16 mouse cellular contexts compared by ENCODE assay signal in genomic region chr16:89940696-89941095, GRCm38 (mm10).
A peak's percentile ranks its signal among the peaks of the same experiment; 100 is the strongest.
DNase-seq lines count a peak whose midpoint lies in the region; ATAC-seq and TF ChIP-seq lines count a peak whose summit lies in the region.
"Had no signal": no experiment of that assay in that cellular context is flagged by ENCODE, and none has a peak within 500 bp of the region (broad histone marks: within the 10 kb centered on the region; RNA-seq: fewer than 3 reads in every experiment).

No protein-coding gene starts in this region.

- CTCF ChIA-PET in Patski (lab: Charles Lee): no interaction called here

- no peak for TF ChIP-seq POLR2A in thymus, adult 2 months (IDR thresholded peaks at IDR 0.05; ENCODE audit: control insufficient read depth, extremely low read depth, insufficient read depth, low read length, poor library complexity)
- TF ChIP-seq POLR2A in olfactory bulb, adult 2 months (IDR thresholded peaks at IDR 0.05; ENCODE audit: insufficient read depth, low read depth, low read length): no peak

- TF ChIP-seq CTCF in layer of hippocampus, adult 2 months (conservative IDR thresholded peaks at IDR 0.05): peak; percentile 60
- 0 out of 2 replicates have a peak, but pooled peaks have one; percentile 33 for TF ChIP-seq CTCF in thymus, adult 2 months (IDR thresholded peaks at IDR 0.05; ENCODE audit: borderline replicate concordance, control insufficient read depth, extremely low read depth, insufficient read depth, low read length, poor library complexity)
- peak; percentile 24 for TF ChIP-seq CTCF in Patski (IDR thresholded peaks at IDR 0.05)
- peak; percentile 30; the same call in 1 of the 2 replicates for TF ChIP-seq CTCF in olfactory bulb, adult 2 months (IDR thresholded peaks at IDR 0.05; ENCODE audit: insufficient read depth, low read depth, low read length)

- H3K4me1 ChIP-seq in thymus, adult 2 months (replicated peaks; ENCODE audit: control insufficient read depth, insufficient read depth, low read length): peaks cover 12% of the 10 kb centered on the region
- peaks cover 18% of the 10 kb centered on the region for H3K4me1 ChIP-seq in olfactory bulb, adult 2 months (ENCODE audit: control insufficient read depth, insufficient read depth, low read length)

- DNase-seq in layer of hippocampus, adult 2 months (ENCODE audit: low spot score in 2 of 2): no peak
- no peak for DNase-seq in layer of hippocampus, postnatal 14 days (ENCODE audit: low spot score in 2 of 2)
- no peak for DNase-seq in thymus, adult 2 months
- no peak for DNase-seq in thymus, adult 18-20 months
- DNase-seq in Patski (ENCODE audit: low read depth, low spot score) (no peak), adipocyte (ENCODE audit: low spot score) (no peak)
- DNase-seq: cerebellum, adult 8-10 months; embryo, embryonic 11 days; gastrocnemius, postnatal 36 days; kidney, adult 18-20 months; liver, embryonic 13.5 days; right cerebral cortex, adult 18-20 months had no signal

- ATAC-seq in Patski: no peak
- ATAC-seq: forebrain, embryonic 16.5 days had no signal

- POLR2A ChIA-PET in Patski (lab: Charles Lee): no interaction called here

- H3K27ac ChIP-seq in layer of hippocampus, adult 2 months: no peak overlapping the region
- no peak overlapping the region for H3K27ac ChIP-seq in thymus, adult 2 months (ENCODE audit: control insufficient read depth, insufficient read depth, low read length)
- no peak overlapping the region for H3K27ac ChIP-seq in olfactory bulb, adult 2 months (ENCODE audit: insufficient read depth, low read depth, low read length)
- H3K27ac ChIP-seq: liver, embryonic 13.5 days; macrophage; neural tube, embryonic 15.5 days had no signal

- no peaks in the 10 kb centered on the region for H3K36me3 ChIP-seq in thymus, adult 2 months (ENCODE audit: control insufficient read depth, insufficient read depth, low read length)
- H3K36me3 ChIP-seq: liver, embryonic 13.5 days; neural tube, embryonic 15.5 days had no signal

- in situ Hi-C loops in Patski (cut with MboI; ENCODE audit: low pct_unique_long_range_greater_than_20kb): loop anchor here (10.0 kb wide), 1 partner anchor 224 kb away; no protein-coding TSS in a partner anchor

- no peaks in the 10 kb centered on the region for H3K27me3 ChIP-seq in thymus, adult 2 months (ENCODE audit: control insufficient read depth, insufficient read depth, low read length)
- no peaks in the 10 kb centered on the region for H3K27me3 ChIP-seq in Patski
- H3K27me3 ChIP-seq: liver, embryonic 13.5 days; neural tube, embryonic 15.5 days had no signal

- WGBS in thymus, adult 2 months: 98% methylated on average over 8 of the region's 8 CpGs
- 92% methylated on average over 8 of the region's 8 CpGs for WGBS in olfactory bulb, adult 2 months

- no peak overlapping the region for H3K4me3 ChIP-seq in layer of hippocampus, adult 2 months
- H3K4me3 ChIP-seq in thymus, adult 2 months (ENCODE audit: control insufficient read depth, insufficient read depth, low read length): no peak overlapping the region
- H3K4me3 ChIP-seq in olfactory bulb, adult 2 months (ENCODE audit: insufficient read depth, low read depth, low read length): no peak overlapping the region
- H3K4me3 ChIP-seq: liver, embryonic 13.5 days; neural tube, embryonic 15.5 days had no signal
